11 mouse cellular contexts compared by ENCODE assay signal in genomic region chr4:32551337-32551736, GRCm38 (mm10). TPM values are rescaled to one million over a fixed set of nuclear protein-coding genes. Genes with fewer than 3 reads are reported as not detected.
A peak's percentile ranks its signal among the peaks of the same experiment; 100 is the strongest.
DNase-seq lines count a peak whose midpoint lies in the region.
"Had no signal": no experiment of that assay in that cellular context is flagged by ENCODE, and none has a peak within 500 bp of the region (broad histone marks: within the 10 kb centered on the region; RNA-seq: fewer than 3 reads in every experiment).

No protein-coding gene starts in this region.

- peak; percentile 40 for DNase-seq in adrenal gland, postnatal 14 days
- no peak for DNase-seq in adrenal gland, adult 2 months
- peak; percentile 48 to 65 for DNase-seq in kidney, postnatal 36 days
- no peak for DNase-seq in kidney, postnatal 4 days
- DNase-seq in WW6 (ENCODE audit: low read depth, low spot score), result peak; percentile 39
- DNase-seq in lung, postnatal 10 days, result peak; percentile 53
- DNase-seq in right cerebral cortex, postnatal 25 days, result no peak
- DNase-seq in ovary, adult 18-20 months (ENCODE audit: low spot score), result no peak
- DNase-seq: B cell, adult 2 months had no signal

RNA-seq across cellular contexts. Expression of gene Gja10, which starts 51.2 kb away (rescaled TPM):
- total RNA-seq in adrenal gland, postnatal 14 days (2021), result not detected in 2 replicates
- not detected for total RNA-seq in adrenal gland, adult 2 months (2021)
- polyA plus RNA-seq in adrenal gland, adult 2 months (2012; rRNA removed), result not detected in 2 replicates
- polyA plus RNA-seq: hindbrain, embryonic 16.5 days; lung, embryonic 15.5 days had no signal

Comparison
In these comparisons a context has a peak if more than half of its experiments do, and no peak if none do; other contexts are left out.
1. DNase-seq: peak in adrenal gland, postnatal 14 days (single experiment), kidney, postnatal 36 days (2 of 2), WW6 (single experiment) and lung, postnatal 10 days (single experiment); none in adrenal gland, adult 2 months (single experiment), kidney, postnatal 4 days (0 of 2), right cerebral cortex, postnatal 25 days (single experiment) and ovary, adult 18-20 months (single experiment).